Mouse (Mus musculus) frontal cortex, adult (tissue): ENCODE measurements around the gene Ctnna2.

ENCODE experiments used
- ATAC-seq: cut with Nextera tagmentation; 2 replicates; pipeline ENCODE4 v1.9.2; 2017; ENCODE audit warnings: mild to moderate bottlenecking, moderate library complexity, mixed read lengths; ENCODE audit not compliant: low TSS enrichment

The Ctnna2 gene

GRCm38 (mm10) chr6:77979241-77979961 lies at the start of gene Ctnna2:
Gene Ctnna2, minus strand, starts transcription at chr6:77979699.
- ATAC-seq = peak; percentile 92

- ATAC-seq = peak; percentile 11
Measured at GRCm38 (mm10) chr6:77980137-77981052, 896 bp upstream of the Ctnna2 start.

GRCm38 (mm10) chr6:77978476-77979240 lies 841 bp downstream of the Ctnna2 start:
- ATAC-seq = peak; percentile 8

GRCm38 (mm10) chr6:77970545-77971242 lies 8.8 kb downstream of the Ctnna2 start:
- ATAC-seq = peak; percentile 34

GRCm38 (mm10) chr6:77969774-77970173 lies 9.7 kb downstream of the Ctnna2 start:
- no peak for ATAC-seq

GRCm38 (mm10) chr6:77962011-77962410 lies 17.5 kb downstream of the Ctnna2 start:
- no peak for ATAC-seq

GRCm38 (mm10) chr6:77951276-77951675 lies 28.2 kb downstream of the Ctnna2 start:
- no peak for ATAC-seq

GRCm38 (mm10) chr6:77950690-77951089 lies 28.8 kb downstream of the Ctnna2 start:
- no peak for ATAC-seq

GRCm38 (mm10) chr6:77929375-77929774 lies 50.1 kb downstream of the Ctnna2 start:
- ATAC-seq = peak; percentile 81

- peak; percentile 55 for ATAC-seq
Measured at GRCm38 (mm10) chr6:77873150-77873549, 106.3 kb downstream of the Ctnna2 start.

GRCm38 (mm10) chr6:77869313-77869712 lies 110.2 kb downstream of the Ctnna2 start:
- peak; percentile 43; the same call in 1 of the 2 replicates for ATAC-seq

GRCm38 (mm10) chr6:77868119-77868518 lies 111.4 kb downstream of the Ctnna2 start:
- no peak for ATAC-seq

- ATAC-seq = peak; percentile 55
Measured at GRCm38 (mm10) chr6:77863379-77863778, 116.1 kb downstream of the Ctnna2 start.

- peak; percentile 93 for ATAC-seq
Measured at GRCm38 (mm10) chr6:77862781-77863180, 116.7 kb downstream of the Ctnna2 start.

GRCm38 (mm10) chr6:77849438-77849837 lies 130.1 kb downstream of the Ctnna2 start:
- no peak for ATAC-seq

- peak; percentile 67 for ATAC-seq
Measured at GRCm38 (mm10) chr6:77848796-77849195, 130.7 kb downstream of the Ctnna2 start.

- peak; percentile 94 for ATAC-seq
Measured at GRCm38 (mm10) chr6:77847651-77848050, 131.8 kb downstream of the Ctnna2 start.

- ATAC-seq = no peak
Measured at GRCm38 (mm10) chr6:77839076-77839475, 140.4 kb downstream of the Ctnna2 start.

- no peak for ATAC-seq
Measured at GRCm38 (mm10) chr6:77838653-77839052, 140.8 kb downstream of the Ctnna2 start.

GRCm38 (mm10) chr6:77837543-77837942 lies 142.0 kb downstream of the Ctnna2 start:
- ATAC-seq = no peak

- peak; percentile 73 for ATAC-seq
Measured at GRCm38 (mm10) chr6:77834680-77835079, 144.8 kb downstream of the Ctnna2 start.
